Mouse (Mus musculus): ENCODE data around the gene Slc8a3.

DNA sequence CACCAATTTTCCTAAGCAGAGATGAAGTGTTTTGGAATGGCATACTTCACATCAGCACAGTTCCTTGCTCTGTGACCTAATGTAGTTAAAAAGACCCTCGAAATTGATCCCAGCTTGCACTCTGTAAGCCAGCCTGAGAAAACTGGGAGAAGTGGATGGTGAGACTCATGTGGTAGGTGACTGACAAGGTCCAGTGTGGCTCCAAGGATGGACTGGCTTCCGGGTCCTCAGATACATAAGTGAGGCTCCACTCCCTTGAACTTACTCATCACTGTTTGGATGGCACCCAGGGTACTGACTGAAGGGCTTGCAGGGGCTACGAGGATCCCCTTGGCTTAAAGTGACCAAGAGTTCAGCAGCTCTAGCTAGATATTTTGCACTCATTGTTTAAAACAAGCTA lies 169.4 kb downstream of the Slc8a3 start:
- no peak for TF ChIP-seq ZC3H11A (IDR thresholded peaks at IDR 0.05; ENCODE audit: borderline replicate concordance, low read depth, low read length)
- no peak for TF ChIP-seq CHD2 (IDR thresholded peaks at IDR 0.05; ENCODE audit: low read depth, low read length)
